Mouse (Mus musculus): ENCODE results near the gene Cdc42bpg. TPM values are rescaled to one million over a fixed set of nuclear protein-coding genes. Genes with fewer than 3 reads are reported as not detected.

Cdc42bpg gene
- 10.0 TPM for polyA plus RNA-seq (2012; fragmentation: generic; extraction: Trizol)

- H3K4me2 ChIP-seq (ENCODE audit: low read depth), result peak within 1 kb of the TSS; percentile 69
- no peaks in the 10 kb centered on the region for H3K27me3 ChIP-seq (ENCODE audit: control insufficient read depth, insufficient read depth, insufficient read length)
- peak within 1 kb of the TSS; percentile 15 for H3ac ChIP-seq (ENCODE audit: control insufficient read depth, insufficient read length)
- TF ChIP-seq CEBPB (IDR thresholded peaks at IDR 0.05; ENCODE audit: insufficient read depth, poor library complexity, severe bottlenecking) (no peak), E2F4 (IDR thresholded peaks at IDR 0.05; ENCODE audit: insufficient read depth) (no peak), MYOG (IDR thresholded peaks at IDR 0.05; ENCODE audit: control insufficient read depth in 1 of 3, insufficient read depth in 1 of 3, insufficient read length in 2 of 3, low read depth in 2 of 3) (no peak), POLR2A (IDR thresholded peaks at IDR 0.05; ENCODE audit: insufficient read length, low read depth) (no peak), USF1 (IDR thresholded peaks at IDR 0.05; ENCODE audit: low read depth) (no peak), REST (IDR thresholded peaks at IDR 0.05; ENCODE audit: insufficient read depth, insufficient read length) (no peak), TCF3 (IDR thresholded peaks at IDR 0.05; ENCODE audit: insufficient read length, low read depth) (no peak), MYOD1 (IDR thresholded peaks at IDR 0.05; ENCODE audit: control insufficient read depth in 1 of 3, insufficient read length in 2 of 3, low read depth in 2 of 3) (no peak), POLR2AphosphoS2 (IDR thresholded peaks at IDR 0.05; ENCODE audit: insufficient read length, low read depth) (no peak), TCF12 (IDR thresholded peaks at IDR 0.05; ENCODE audit: insufficient read depth, poor library complexity, severe bottlenecking) (no peak), SRF (IDR thresholded peaks at IDR 0.05; ENCODE audit: control insufficient read depth, insufficient read length, low read depth) (no peak), MAX (IDR thresholded peaks at IDR 0.05; ENCODE audit: low read depth) (no peak)
- no peaks in the 10 kb centered on the region for H3K36me3 ChIP-seq (ENCODE audit: control insufficient read depth, insufficient read depth)
- H3K4me3 ChIP-seq, result peak within 1 kb of the TSS; percentile 19
- no peaks in the 10 kb centered on the region for H3K79me2 ChIP-seq (ENCODE audit: control insufficient read depth, insufficient read depth)
These were observed at the start of gene Cdc42bpg for GRCm38 (mm10) chr19:6306137-6306551. Gene Cdc42bpg (plus strand): TSS chr19:6306456.

GRCm38 (mm10) chr19:6260428-6260827, 45.8 kb upstream of the Cdc42bpg start:
- TF ChIP-seq USF1 (IDR thresholded peaks at IDR 0.05; ENCODE audit: low read depth) (no peak), POLR2A (IDR thresholded peaks at IDR 0.05; ENCODE audit: insufficient read length, low read depth) (no peak), E2F4 (IDR thresholded peaks at IDR 0.05; ENCODE audit: insufficient read depth) (no peak), MAX (IDR thresholded peaks at IDR 0.05; ENCODE audit: low read depth) (no peak)

GRCm38 (mm10) chr19:6260946-6261345, 45.3 kb upstream of the Cdc42bpg start:
- Histone ChIP-seq H3K79me2 (ENCODE audit: control insufficient read depth, insufficient read depth) (no peaks in the 10 kb centered on the region), H3K4me2 (ENCODE audit: low read depth) (no peak overlapping the region), H3ac (ENCODE audit: control insufficient read depth, insufficient read length) (no peak overlapping the region), H3K27me3 (ENCODE audit: control insufficient read depth, insufficient read depth, insufficient read length) (no peaks in the 10 kb centered on the region), H3K4me3 (no peak overlapping the region), H3K36me3 (ENCODE audit: control insufficient read depth, insufficient read depth) (peaks cover 3% of the 10 kb centered on the region)
- TF ChIP-seq MYOG (IDR thresholded peaks at IDR 0.05; ENCODE audit: control insufficient read depth in 1 of 3, insufficient read depth in 1 of 3, insufficient read length in 2 of 3, low read depth in 2 of 3), result no peak
- no peak for TF ChIP-seq POLR2AphosphoS2 (IDR thresholded peaks at IDR 0.05; ENCODE audit: insufficient read length, low read depth)
- TF ChIP-seq REST (IDR thresholded peaks at IDR 0.05; ENCODE audit: insufficient read depth, insufficient read length), result no peak
- TF ChIP-seq MYOD1 (IDR thresholded peaks at IDR 0.05; ENCODE audit: control insufficient read depth in 1 of 3, insufficient read length in 2 of 3, low read depth in 2 of 3), result no peak
- no peak for TF ChIP-seq E2F4 (IDR thresholded peaks at IDR 0.05; ENCODE audit: insufficient read depth)
- no peak for TF ChIP-seq CEBPB (IDR thresholded peaks at IDR 0.05; ENCODE audit: insufficient read depth, poor library complexity, severe bottlenecking)
- no peak for TF ChIP-seq TCF3 (IDR thresholded peaks at IDR 0.05; ENCODE audit: insufficient read length, low read depth)
- no peak for TF ChIP-seq POLR2A (IDR thresholded peaks at IDR 0.05; ENCODE audit: insufficient read length, low read depth)
- no peak for TF ChIP-seq MAX (IDR thresholded peaks at IDR 0.05; ENCODE audit: low read depth)

More at GRCm38 (mm10) chr19:6260428-6260827, 45.8 kb upstream of the Cdc42bpg start:
- H3K4me2 ChIP-seq (ENCODE audit: low read depth), result no peak overlapping the region
- no peak overlapping the region for H3K4me3 ChIP-seq
- no peaks in the 10 kb centered on the region for H3K79me2 ChIP-seq (ENCODE audit: control insufficient read depth, insufficient read depth)
- no peak overlapping the region for H3ac ChIP-seq (ENCODE audit: control insufficient read depth, insufficient read length)
- H3K27me3 ChIP-seq (ENCODE audit: control insufficient read depth, insufficient read depth, insufficient read length), result no peaks in the 10 kb centered on the region
- peaks cover 3% of the 10 kb centered on the region for H3K36me3 ChIP-seq (ENCODE audit: control insufficient read depth, insufficient read depth)

- no peak overlapping the region for H3K4me3 ChIP-seq
- no peak for TF ChIP-seq MAX (IDR thresholded peaks at IDR 0.05; ENCODE audit: low read depth)
- TF ChIP-seq E2F4 (IDR thresholded peaks at IDR 0.05; ENCODE audit: insufficient read depth), result no peak
- TF ChIP-seq POLR2AphosphoS2 (IDR thresholded peaks at IDR 0.05; ENCODE audit: insufficient read length, low read depth), result no peak
- TF ChIP-seq SRF (IDR thresholded peaks at IDR 0.05; ENCODE audit: control insufficient read depth, insufficient read length, low read depth), result no peak
- no peak for TF ChIP-seq TCF3 (IDR thresholded peaks at IDR 0.05; ENCODE audit: insufficient read length, low read depth)
- TF ChIP-seq REST (IDR thresholded peaks at IDR 0.05; ENCODE audit: insufficient read depth, insufficient read length), result no peak
- TF ChIP-seq USF1 (IDR thresholded peaks at IDR 0.05; ENCODE audit: low read depth), result no peak
- no peak for TF ChIP-seq POLR2A (IDR thresholded peaks at IDR 0.05; ENCODE audit: insufficient read length, low read depth)
- no peak for TF ChIP-seq TCF12 (IDR thresholded peaks at IDR 0.05; ENCODE audit: insufficient read depth, poor library complexity, severe bottlenecking)
- TF ChIP-seq CEBPB (IDR thresholded peaks at IDR 0.05; ENCODE audit: insufficient read depth, poor library complexity, severe bottlenecking), result no peak
- no peak for TF ChIP-seq MYOD1 (IDR thresholded peaks at IDR 0.05; ENCODE audit: control insufficient read depth in 1 of 3, insufficient read length in 2 of 3, low read depth in 2 of 3)
- no peak for TF ChIP-seq MYOG (IDR thresholded peaks at IDR 0.05; ENCODE audit: control insufficient read depth in 1 of 3, insufficient read depth in 1 of 3, insufficient read length in 2 of 3, low read depth in 2 of 3)
- H3K36me3 ChIP-seq (ENCODE audit: control insufficient read depth, insufficient read depth), result peaks cover 3% of the 10 kb centered on the region
- no peaks in the 10 kb centered on the region for H3K27me3 ChIP-seq (ENCODE audit: control insufficient read depth, insufficient read depth, insufficient read length)
- no peak overlapping the region for H3ac ChIP-seq (ENCODE audit: control insufficient read depth, insufficient read length)
- H3K79me2 ChIP-seq (ENCODE audit: control insufficient read depth, insufficient read depth), result no peaks in the 10 kb centered on the region
- no peak overlapping the region for H3K4me2 ChIP-seq (ENCODE audit: low read depth)
These were observed 44.9 kb upstream of the Cdc42bpg start for GRCm38 (mm10) chr19:6261379-6261778.

- Histone ChIP-seq H3K4me3 (no peak overlapping the region), H3K79me2 (ENCODE audit: control insufficient read depth, insufficient read depth) (no peaks in the 10 kb centered on the region), H3K4me2 (ENCODE audit: low read depth) (no peak overlapping the region), H3K27me3 (ENCODE audit: control insufficient read depth, insufficient read depth, insufficient read length) (no peaks in the 10 kb centered on the region), H3K36me3 (ENCODE audit: control insufficient read depth, insufficient read depth) (peaks cover 3% of the 10 kb centered on the region), H3ac (ENCODE audit: control insufficient read depth, insufficient read length) (no peak overlapping the region)
- TF ChIP-seq SRF (IDR thresholded peaks at IDR 0.05; ENCODE audit: control insufficient read depth, insufficient read length, low read depth) (no peak), MYOG (IDR thresholded peaks at IDR 0.05; ENCODE audit: control insufficient read depth in 1 of 3, insufficient read depth in 1 of 3, insufficient read length in 2 of 3, low read depth in 2 of 3) (no peak), MYOD1 (IDR thresholded peaks at IDR 0.05; ENCODE audit: control insufficient read depth in 1 of 3, insufficient read length in 2 of 3, low read depth in 2 of 3) (no peak), E2F4 (IDR thresholded peaks at IDR 0.05; ENCODE audit: insufficient read depth) (no peak), CEBPB (IDR thresholded peaks at IDR 0.05; ENCODE audit: insufficient read depth, poor library complexity, severe bottlenecking) (no peak), TCF3 (IDR thresholded peaks at IDR 0.05; ENCODE audit: insufficient read length, low read depth) (no peak), TCF12 (IDR thresholded peaks at IDR 0.05; ENCODE audit: insufficient read depth, poor library complexity, severe bottlenecking) (no peak), POLR2A (IDR thresholded peaks at IDR 0.05; ENCODE audit: insufficient read length, low read depth) (no peak)
These were observed 44.0 kb upstream of the Cdc42bpg start for GRCm38 (mm10) chr19:6262222-6262621.
